Mouse (Mus musculus): Measurements from ENCODE around the gene Mrpl41. TPM values are rescaled to one million over a fixed set of nuclear protein-coding genes. Genes with fewer than 3 reads are reported as not detected.

Mrpl41 gene
- polyA plus RNA-seq, 1 experiment from 2014 or later = 81.8 TPM

DNA sequence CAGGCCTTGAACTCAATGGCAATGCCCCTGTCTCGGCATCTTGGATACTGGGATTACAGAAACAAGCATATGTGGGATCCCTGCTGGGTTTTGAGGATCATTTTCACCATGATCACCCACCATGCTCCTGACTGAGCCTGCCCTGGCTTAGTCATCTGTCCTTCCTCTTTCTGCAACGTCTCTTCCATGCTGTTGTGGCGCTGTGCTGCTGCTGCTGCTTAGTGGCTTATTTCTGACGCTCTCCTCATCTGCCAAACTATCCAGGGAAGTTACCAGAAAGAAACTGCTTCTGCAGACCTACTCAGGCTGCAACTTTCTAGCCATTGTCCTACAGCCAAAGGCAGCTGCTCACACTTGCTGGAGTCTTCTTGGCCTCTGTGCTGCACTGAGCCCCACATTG is 4.5 kb downstream of the Mrpl41 start:
- Histone ChIP-seq H3K36me3 (replicated peaks; ENCODE audit: insufficient read depth, low read length) (peaks cover 46% of the 10 kb centered on the region), H3K4me1 (ENCODE audit: insufficient read depth) (peaks cover 12% of the 10 kb centered on the region), H3K9me3 (ENCODE audit: low read length) (no peaks in the 10 kb centered on the region), H3K4me2 (ENCODE audit: low read depth, low read length) (no peak overlapping the region), H3K9ac (replicated peaks) (no peak overlapping the region), H3K27me3 (ENCODE audit: insufficient read depth, low read length) (no peaks in the 10 kb centered on the region), H3K27ac (ENCODE audit: low read depth) (no peak overlapping the region), H3K4me3 (ENCODE audit: low read depth, low read length) (no peak overlapping the region)
- ATAC-seq = no peak
- WGBS (ENCODE audit: insufficient replicate concordance) = 61% methylated on average over 4 of the region's 4 CpGs
- no peak for DNase-seq
- TF ChIP-seq EP300 (IDR thresholded peaks at IDR 0.05; ENCODE audit: low read depth) = no peak
- no peak for TF ChIP-seq CTCF (IDR thresholded peaks at IDR 0.05; ENCODE audit: low read depth)

DNA sequence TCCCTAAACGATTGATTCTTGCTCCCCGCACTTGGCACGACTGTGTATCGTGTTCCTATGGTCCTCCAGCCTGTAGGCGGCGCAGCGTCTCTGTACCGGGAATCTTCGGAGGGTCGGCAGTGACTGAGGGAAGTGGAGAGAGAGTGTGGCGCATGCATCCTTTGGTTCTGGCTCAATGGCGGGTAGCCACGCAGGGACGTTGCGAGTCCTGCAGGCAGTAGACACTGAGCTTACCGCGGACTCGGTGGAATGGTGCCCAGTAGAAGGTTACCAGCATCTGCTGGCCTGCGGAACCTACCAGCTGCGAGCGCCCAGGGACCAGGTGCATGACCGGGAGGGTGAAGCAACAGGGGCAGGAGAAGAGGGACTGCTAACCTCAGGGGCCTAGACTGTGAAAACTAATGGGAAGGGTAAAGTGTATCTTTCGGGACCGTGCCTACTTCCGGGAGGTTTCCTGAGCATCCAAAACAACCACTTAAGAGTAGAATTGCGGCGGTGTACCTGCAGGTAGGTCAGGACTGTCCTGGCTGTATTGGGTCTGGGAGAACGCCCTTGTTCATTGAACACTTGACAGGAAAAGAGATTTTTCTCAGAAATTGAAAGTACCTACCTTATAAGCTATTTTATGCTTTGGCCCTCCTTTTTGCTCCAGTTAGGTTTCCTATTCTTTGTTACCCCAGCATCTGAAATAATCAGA is 12.4 kb downstream of the Mrpl41 start, which contains the start of gene Dph7:
Gene Dph7, plus strand, starts transcription at position 97 of the 697 bp plus-strand sequence.
- peak; percentile 92 for ATAC-seq
- H3K27ac ChIP-seq (ENCODE audit: low read depth) = no peak within 1 kb of the TSS

DNA sequence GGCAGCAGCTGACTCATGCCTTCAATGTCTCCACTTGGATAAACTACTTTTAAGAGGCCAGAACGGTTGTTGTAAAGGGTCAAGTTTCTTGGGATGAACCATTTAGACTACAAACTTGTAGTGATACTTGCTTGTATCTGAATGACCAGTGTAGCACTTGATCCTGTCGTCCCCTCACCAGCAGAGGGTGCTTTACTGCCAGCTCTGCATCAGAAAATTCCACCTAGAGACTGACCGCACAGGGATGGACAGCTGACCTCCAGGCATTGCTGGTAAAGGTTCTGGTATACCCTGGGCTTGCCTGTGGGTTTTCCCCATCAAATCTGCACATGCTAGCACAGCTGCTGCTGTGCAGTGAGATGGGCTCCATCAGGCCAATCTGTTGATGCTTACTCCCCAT is 14.0 kb downstream of the Mrpl41 start:
- WGBS (ENCODE audit: insufficient replicate concordance) = 48% methylated on average over 3 of the region's 3 CpGs
- Histone ChIP-seq H3K4me1 (ENCODE audit: insufficient read depth) (peaks cover 9% of the 10 kb centered on the region), H3K4me2 (ENCODE audit: low read depth, low read length) (no peak overlapping the region), H3K27me3 (ENCODE audit: insufficient read depth, low read length) (no peaks in the 10 kb centered on the region), H3K9me3 (ENCODE audit: low read length) (no peaks in the 10 kb centered on the region), H3K4me3 (ENCODE audit: low read depth, low read length) (no peak overlapping the region), H3K27ac (ENCODE audit: low read depth) (no peak overlapping the region), H3K36me3 (replicated peaks; ENCODE audit: insufficient read depth, low read length) (peaks cover 22% of the 10 kb centered on the region), H3K9ac (replicated peaks) (no peak overlapping the region)
- DNase-seq (peak; percentile 37), ATAC-seq (no peak)
- no peak for TF ChIP-seq EP300 (IDR thresholded peaks at IDR 0.05; ENCODE audit: low read depth)
- peak; percentile 68 for TF ChIP-seq CTCF (IDR thresholded peaks at IDR 0.05; ENCODE audit: low read depth)

More for the DNA sequence above, 12.4 kb downstream of the Mrpl41 start, which contains the start of gene Dph7:
- Histone ChIP-seq H3K4me3 (ENCODE audit: low read depth, low read length) (peak within 1 kb of the TSS; percentile 67), H3K36me3 (replicated peaks; ENCODE audit: insufficient read depth, low read length) (peaks cover 23% of the 10 kb centered on the region), H3K4me1 (ENCODE audit: insufficient read depth) (peaks cover 9% of the 10 kb centered on the region), H3K9me3 (ENCODE audit: low read length) (no peaks in the 10 kb centered on the region), H3K9ac (replicated peaks) (peak within 1 kb of the TSS; percentile 71), H3K4me2 (ENCODE audit: low read depth, low read length) (peak within 1 kb of the TSS; percentile 70), H3K27me3 (ENCODE audit: insufficient read depth, low read length) (no peaks in the 10 kb centered on the region)
- no peak for TF ChIP-seq EP300 (IDR thresholded peaks at IDR 0.05; ENCODE audit: low read depth)
- TF ChIP-seq CTCF (IDR thresholded peaks at IDR 0.05; ENCODE audit: low read depth) = peak; percentile 98
- DNase-seq = peak; percentile 90
- under 1% methylated on average over 28 of the region's 28 CpGs for WGBS (ENCODE audit: insufficient replicate concordance)

DNA sequence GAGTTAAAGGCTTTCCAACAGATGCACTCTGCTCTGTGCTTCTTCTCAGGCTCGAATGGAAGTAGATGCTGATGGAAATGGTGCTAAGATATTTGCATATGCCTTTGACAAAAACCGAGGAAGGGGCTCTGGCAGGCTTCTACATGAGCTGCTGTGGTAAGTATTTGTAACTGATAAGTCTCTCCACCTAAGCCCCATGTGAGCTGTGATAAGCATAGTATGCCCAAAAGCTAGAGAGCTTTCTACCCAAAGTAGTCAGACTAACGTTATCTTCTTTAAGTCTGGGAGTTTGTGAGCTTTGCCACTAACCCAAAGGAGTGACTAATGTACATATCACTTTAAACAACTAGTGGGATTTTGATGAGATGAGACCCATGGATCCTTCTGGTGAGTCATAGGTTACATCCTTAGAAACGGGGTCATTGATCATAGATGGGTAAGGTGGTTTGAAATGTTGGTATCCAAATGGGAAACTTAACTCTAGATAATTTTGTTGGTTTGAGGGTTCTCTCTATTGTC is 22.3 kb downstream of the Mrpl41 start:
- no peaks in the 10 kb centered on the region for H3K27me3 ChIP-seq (ENCODE audit: insufficient read depth, low read length)
- DNase-seq (no peak), ATAC-seq (no peak)
- no peaks in the 10 kb centered on the region for H3K9me3 ChIP-seq (ENCODE audit: low read length)
- no peak overlapping the region for H3K27ac ChIP-seq (ENCODE audit: low read depth)
- peaks cover 41% of the 10 kb centered on the region for H3K36me3 ChIP-seq (replicated peaks; ENCODE audit: insufficient read depth, low read length)
- H3K4me1 ChIP-seq (ENCODE audit: insufficient read depth) = peaks cover 10% of the 10 kb centered on the region
- H3K4me3 ChIP-seq (ENCODE audit: low read depth, low read length) = no peak overlapping the region
- no peak for TF ChIP-seq EP300 (IDR thresholded peaks at IDR 0.05; ENCODE audit: low read depth)
- no peak for TF ChIP-seq CTCF (IDR thresholded peaks at IDR 0.05; ENCODE audit: low read depth)
- WGBS (ENCODE audit: insufficient replicate concordance) = 52% methylated on average over 4 of the region's 4 CpGs
- H3K9ac ChIP-seq (replicated peaks) = no peak overlapping the region
- H3K4me2 ChIP-seq (ENCODE audit: low read depth, low read length) = peak overlapping the region; percentile 4; the same call in 1 of the 2 replicates

DNA sequence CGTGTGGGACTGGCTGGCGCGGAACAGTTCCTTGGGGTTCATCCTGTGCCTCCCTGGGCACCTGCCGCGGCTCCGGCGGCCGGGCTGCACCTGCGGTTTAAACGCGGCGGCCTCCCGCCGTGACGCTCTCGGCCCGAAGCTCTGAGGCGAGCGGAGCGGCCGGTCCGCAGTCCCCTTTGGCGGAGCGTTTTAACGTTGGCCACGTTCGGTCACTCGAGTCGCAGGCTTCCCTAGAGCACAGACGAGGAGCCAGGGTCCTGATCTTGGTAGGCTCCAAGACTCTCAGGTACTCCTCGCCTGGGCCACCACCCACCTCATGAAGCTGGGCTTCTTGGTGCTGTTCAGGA is 24.7 kb downstream of the Mrpl41 start:
- ATAC-seq = peak; percentile 30; the same call in 1 of the 2 replicates
- no peaks in the 10 kb centered on the region for H3K27me3 ChIP-seq (ENCODE audit: insufficient read depth, low read length)
- H3K9ac ChIP-seq (replicated peaks) = peak overlapping the region; percentile 91
- no peaks in the 10 kb centered on the region for H3K9me3 ChIP-seq (ENCODE audit: low read length)
- H3K27ac ChIP-seq (ENCODE audit: low read depth) = peak overlapping the region; percentile 80
- DNase-seq = no peak
- TF ChIP-seq EP300 (IDR thresholded peaks at IDR 0.05; ENCODE audit: low read depth) = no peak
- no peak for TF ChIP-seq CTCF (IDR thresholded peaks at IDR 0.05; ENCODE audit: low read depth)
- peaks cover 10% of the 10 kb centered on the region for H3K4me1 ChIP-seq (ENCODE audit: insufficient read depth)
- H3K4me2 ChIP-seq (ENCODE audit: low read depth, low read length) = peak overlapping the region; percentile 100
- H3K36me3 ChIP-seq (replicated peaks; ENCODE audit: insufficient read depth, low read length) = peaks cover 28% of the 10 kb centered on the region
- under 1% methylated on average over 31 of the region's 31 CpGs for WGBS (ENCODE audit: insufficient replicate concordance)
- H3K4me3 ChIP-seq (ENCODE audit: low read depth, low read length) = peak overlapping the region; percentile 94

DNA sequence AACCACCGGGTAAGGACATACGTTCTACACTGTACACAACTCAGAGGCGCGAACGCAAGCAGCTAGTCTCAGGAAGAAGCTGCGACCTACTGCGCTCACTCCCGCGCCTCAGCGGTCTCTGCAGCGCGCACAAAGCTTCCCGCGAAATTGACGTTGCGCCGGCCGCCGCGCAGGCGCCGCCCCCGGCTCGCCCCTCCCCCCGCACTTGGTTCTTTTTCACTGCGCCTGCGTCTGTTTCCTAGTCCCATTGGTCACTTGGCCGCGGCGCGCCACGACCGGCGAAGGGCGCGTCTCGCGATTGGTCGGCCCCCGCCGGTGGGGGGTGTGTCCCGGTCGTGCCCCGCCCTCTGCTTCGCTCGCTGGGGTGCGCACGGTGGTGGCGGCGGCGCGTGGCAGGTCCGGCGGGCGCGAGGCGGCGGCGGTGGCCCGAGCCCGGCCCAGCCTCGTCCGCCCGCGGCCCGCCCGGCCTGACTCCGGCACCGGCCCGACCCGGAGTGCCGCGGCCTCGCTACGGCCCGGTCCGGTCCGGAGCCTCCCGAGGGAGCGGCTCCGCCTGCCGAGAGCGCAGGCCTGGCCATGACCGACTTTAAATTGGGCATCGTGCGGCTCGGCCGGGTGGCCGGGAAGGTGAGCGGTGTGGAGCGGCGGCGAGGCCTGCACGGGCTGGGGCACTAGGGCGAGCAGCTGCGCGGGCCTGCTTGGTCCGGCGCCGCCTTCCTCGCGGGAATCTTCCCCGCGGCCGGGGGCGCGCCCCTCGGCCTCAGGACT is 25.3 kb downstream of the Mrpl41 start, which contains the start of gene Zmynd19:
Gene Zmynd19, plus strand, starts transcription at position 372 of the 768 bp plus-strand sequence.
- H3K27me3 ChIP-seq (ENCODE audit: insufficient read depth, low read length) = no peaks in the 10 kb centered on the region
- H3K27ac ChIP-seq (ENCODE audit: low read depth) = peak within 1 kb of the TSS; percentile 80
- peak within 1 kb of the TSS; percentile 91 for H3K9ac ChIP-seq (replicated peaks)
- DNase-seq (peak; percentile 99), ATAC-seq (peak; percentile 100)
- no peaks in the 10 kb centered on the region for H3K9me3 ChIP-seq (ENCODE audit: low read length)
- H3K36me3 ChIP-seq (replicated peaks; ENCODE audit: insufficient read depth, low read length) = peaks cover 22% of the 10 kb centered on the region
- peak within 1 kb of the TSS; percentile 94 for H3K4me3 ChIP-seq (ENCODE audit: low read depth, low read length)
- TF ChIP-seq EP300 (IDR thresholded peaks at IDR 0.05; ENCODE audit: low read depth) (no peak), CTCF (IDR thresholded peaks at IDR 0.05; ENCODE audit: low read depth) (no peak)
- H3K4me2 ChIP-seq (ENCODE audit: low read depth, low read length) = peak within 1 kb of the TSS; percentile 100
- 2% methylated on average over 84 of the region's 108 CpGs for WGBS (ENCODE audit: insufficient replicate concordance)
- peaks cover 10% of the 10 kb centered on the region for H3K4me1 ChIP-seq (ENCODE audit: insufficient read depth)
